Mouse (Mus musculus) ES-Bruce4 (cell line): ENCODE measurements around the gene Rassf6. TPM values are rescaled to one million over a fixed set of nuclear protein-coding genes. Genes with fewer than 3 reads are reported as not detected.

Experiments
- H3K27ac ChIP-seq: 2 replicates; pipeline ENCODE4 v1.5.1; 2012; ENCODE audit warnings: low read length, inconsistent platforms; ENCODE audit not compliant: insufficient read depth
- H3K27me3 ChIP-seq: 2 replicates; pipeline ENCODE4 v1.6.1; 2012; ENCODE audit warnings: mild to moderate bottlenecking, low read length, inconsistent platforms; ENCODE audit not compliant: control insufficient read depth, poor library complexity, insufficient read depth, severe bottlenecking
- H3K36me3 ChIP-seq: 2 replicates; pipeline ENCODE4 v1.6.1; 2012; ENCODE audit warnings: inconsistent platforms, mild to moderate bottlenecking, low read length, moderate library complexity; ENCODE audit not compliant: control insufficient read depth, poor library complexity, insufficient read depth, severe bottlenecking
- H3K4me1 ChIP-seq: one replicate; pipeline ENCODE4 v1.8.1; 2011; ENCODE audit warnings: low read length; ENCODE audit not compliant: control insufficient read depth, insufficient read depth
- H3K4me3 ChIP-seq: 2 replicates; pipeline ENCODE4 v1.5.1; 2011; ENCODE audit warnings: low read depth, mild to moderate bottlenecking, low read length
- H3K9ac ChIP-seq: 2 replicates; pipeline ENCODE4 v1.6.1; 2012; ENCODE audit warnings: low read depth, mild to moderate bottlenecking, inconsistent platforms; ENCODE audit not compliant: poor library complexity, severe bottlenecking
- H3K9me3 ChIP-seq: replicated peaks from 2 replicates; pipeline ENCODE4 v1.6.1; 2012; ENCODE audit warnings: mild to moderate bottlenecking, low read length, inconsistent platforms; ENCODE audit not compliant: control insufficient read depth, poor library complexity, insufficient read depth, severe bottlenecking
- CTCF ChIP-seq: IDR thresholded peaks from one replicate; pipeline ENCODE4 v1.8.1; 2011; ENCODE audit warnings: low read depth, low read length
- EP300 ChIP-seq: IDR thresholded peaks from 2 replicates; pipeline ENCODE4 v1.6.1; 2011; ENCODE audit warnings: low read depth, low read length; ENCODE audit not compliant: insufficient read depth
- POLR2A ChIP-seq: IDR thresholded peaks from one replicate; pipeline ENCODE4 v1.8.1; 2011; ENCODE audit warnings: low read length; ENCODE audit not compliant: insufficient read depth
- polyA plus RNA-seq: library from polyadenylated mRNA; stranded (reverse); fragments of >200 nt; gene quantifications from 2 replicates; pipeline ENCODE4 v1.2.4, GENCODE M21; 2011; ENCODE audit warnings: low read depth; ENCODE audit not compliant: missing spikeins, insufficient read depth, insufficient read length

Gene Rassf6
- polyA plus RNA-seq, 1 experiment: 4.9 TPM

- TF ChIP-seq POLR2A (no peak), EP300 (no peak), CTCF (no peak)
- Histone ChIP-seq H3K27ac (no peak overlapping the region), H3K36me3 (no peaks in the 10 kb centered on the region), H3K4me1 (no peaks in the 10 kb centered on the region), H3K9me3 (no peaks in the 10 kb centered on the region), H3K9ac (no peak overlapping the region), H3K27me3 (no peaks in the 10 kb centered on the region), H3K4me3 (no peak overlapping the region)
Observed at GRCm38 (mm10) chr5:90590676-90591075, 49.8 kb downstream of the Rassf6 start.

DNA sequence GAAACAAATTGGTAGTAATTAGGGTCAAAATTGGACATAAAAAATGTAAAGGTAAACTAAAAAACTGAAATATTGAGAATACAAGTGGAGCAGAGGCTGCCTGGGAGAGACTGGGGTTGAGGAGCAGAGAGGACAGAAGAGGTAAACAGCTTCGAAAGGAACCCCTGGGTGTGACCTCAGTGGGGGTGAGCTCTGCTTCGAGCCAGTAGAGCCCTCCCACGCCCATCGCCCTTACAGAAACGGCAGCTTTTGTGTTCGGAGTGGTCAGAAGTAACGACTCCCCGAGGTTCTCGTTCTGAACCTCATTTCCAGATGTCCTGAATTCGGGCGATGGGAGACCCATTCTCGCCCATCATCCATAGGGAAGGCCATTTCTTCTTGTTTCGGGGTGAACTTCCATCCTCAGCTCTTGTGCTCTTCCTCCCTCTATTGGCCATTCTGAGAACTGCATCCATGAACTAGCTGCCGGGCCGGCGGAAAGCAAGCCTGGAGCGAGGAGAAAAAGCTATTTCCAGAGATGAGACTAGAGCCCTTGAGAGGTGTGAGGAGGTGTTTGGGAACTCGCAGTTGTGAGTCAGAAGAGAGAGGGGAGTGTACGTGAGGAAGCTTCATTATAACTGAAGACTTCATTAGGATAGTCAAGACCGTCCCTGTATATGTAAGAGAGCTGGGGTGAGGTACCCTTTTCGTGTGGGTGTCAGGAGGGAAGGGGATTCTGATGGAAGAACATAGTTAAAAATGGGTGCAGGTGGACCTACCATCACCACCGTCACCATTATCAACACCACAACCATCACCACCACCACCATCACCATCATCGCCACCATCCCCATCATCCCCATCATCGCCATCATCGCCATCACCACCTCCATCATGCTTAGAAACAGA lies 51.5 kb downstream of the Rassf6 start:
- TF ChIP-seq EP300: no peak
- no peak for TF ChIP-seq POLR2A
- TF ChIP-seq CTCF: peak; percentile 70
- Histone ChIP-seq H3K4me3 (0 out of 2 replicates have a peak overlapping the region, but pooled peaks have one; percentile 23), H3K9ac (no peak overlapping the region), H3K9me3 (no peaks in the 10 kb centered on the region), H3K4me1 (no peaks in the 10 kb centered on the region), H3K27ac (no peak overlapping the region), H3K36me3 (no peaks in the 10 kb centered on the region), H3K27me3 (no peaks in the 10 kb centered on the region)

- Histone ChIP-seq H3K9ac (no peak overlapping the region), H3K4me1 (no peaks in the 10 kb centered on the region), H3K9me3 (no peaks in the 10 kb centered on the region), H3K27me3 (no peaks in the 10 kb centered on the region; the same call in none of the 2 replicates), H3K27ac (no peak overlapping the region), H3K4me3 (no peak overlapping the region), H3K36me3 (no peaks in the 10 kb centered on the region)
- no peak for TF ChIP-seq CTCF
- TF ChIP-seq POLR2A: no peak
- TF ChIP-seq EP300: no peak
Observed at GRCm38 (mm10) chr5:90588104-90588503, 52.4 kb downstream of the Rassf6 start.

DNA sequence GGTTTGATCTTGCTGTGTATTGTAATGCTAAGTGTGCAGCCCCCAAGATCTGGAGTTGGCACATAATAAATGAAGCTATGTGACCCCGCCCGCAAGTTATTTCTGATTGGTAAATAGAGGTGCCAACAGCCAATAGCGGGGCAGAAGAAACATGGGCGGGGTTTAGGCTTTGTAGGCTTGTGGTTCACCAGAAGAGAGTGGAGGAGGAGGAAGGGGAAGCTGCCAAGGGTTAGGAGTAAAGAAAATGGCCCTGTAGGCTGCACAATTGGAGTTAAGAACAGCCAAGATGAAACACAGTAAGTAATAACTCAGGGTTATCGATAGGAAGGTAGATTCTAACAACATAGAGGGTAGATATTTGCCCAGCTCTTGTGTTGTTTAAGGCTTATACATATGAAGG lies 53.9 kb downstream of the Rassf6 start:
- Histone ChIP-seq H3K4me3 (no peak overlapping the region), H3K4me1 (no peaks in the 10 kb centered on the region), H3K9me3 (no peaks in the 10 kb centered on the region), H3K27ac (no peak overlapping the region), H3K27me3 (no peaks in the 10 kb centered on the region; the same call in none of the 2 replicates), H3K9ac (no peak overlapping the region), H3K36me3 (no peaks in the 10 kb centered on the region)
- TF ChIP-seq POLR2A: no peak
- TF ChIP-seq EP300: no peak
- no peak for TF ChIP-seq CTCF

DNA sequence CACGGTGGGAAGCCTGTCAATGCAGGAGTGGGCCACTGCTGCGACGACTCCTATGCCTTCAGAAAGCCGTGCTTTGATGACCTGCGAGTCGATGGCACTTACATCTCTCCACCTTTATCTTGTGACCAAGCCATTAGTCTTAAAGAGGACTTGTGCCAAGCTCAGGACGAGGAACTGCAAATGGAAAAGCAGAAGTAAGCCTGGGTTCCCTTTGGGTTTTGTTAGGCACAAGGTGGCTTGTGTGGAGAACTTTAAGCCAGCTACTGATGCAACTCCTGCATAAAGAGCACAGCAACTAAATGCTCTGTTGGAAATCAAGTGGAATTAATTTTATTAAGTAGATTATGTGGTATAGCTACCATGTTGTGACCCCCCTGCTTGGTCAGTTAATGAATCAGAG lies 55.7 kb downstream of the Rassf6 start:
- H3K36me3 ChIP-seq: no peaks in the 10 kb centered on the region
- no peak overlapping the region for H3K9ac ChIP-seq
- no peak overlapping the region for H3K27ac ChIP-seq
- no peak for TF ChIP-seq POLR2A
- no peak for TF ChIP-seq EP300
- TF ChIP-seq CTCF: no peak
- no peak overlapping the region for H3K4me3 ChIP-seq
- H3K27me3 ChIP-seq: no peaks in the 10 kb centered on the region; the same call in none of the 2 replicates
- no peaks in the 10 kb centered on the region for H3K4me1 ChIP-seq
- H3K9me3 ChIP-seq: no peaks in the 10 kb centered on the region

GRCm38 (mm10) chr5:90582179-90582578 lies 58.3 kb downstream of the Rassf6 start:
- no peak for TF ChIP-seq POLR2A
- no peak for TF ChIP-seq EP300
- no peak for TF ChIP-seq CTCF
- Histone ChIP-seq H3K4me3 (no peak overlapping the region), H3K27me3 (no peaks in the 10 kb centered on the region; the same call in none of the 2 replicates), H3K27ac (no peak overlapping the region), H3K4me1 (no peaks in the 10 kb centered on the region), H3K9me3 (no peaks in the 10 kb centered on the region), H3K36me3 (no peaks in the 10 kb centered on the region), H3K9ac (no peak overlapping the region)
